Mouse (Mus musculus): Measurements from ENCODE around the gene Sprr2h. TPM values are rescaled to one million over a fixed set of nuclear protein-coding genes. Genes with fewer than 3 reads are reported as not detected.

Sprr2h gene
- polyA plus RNA-seq, 1 experiment: not detected

DNA sequence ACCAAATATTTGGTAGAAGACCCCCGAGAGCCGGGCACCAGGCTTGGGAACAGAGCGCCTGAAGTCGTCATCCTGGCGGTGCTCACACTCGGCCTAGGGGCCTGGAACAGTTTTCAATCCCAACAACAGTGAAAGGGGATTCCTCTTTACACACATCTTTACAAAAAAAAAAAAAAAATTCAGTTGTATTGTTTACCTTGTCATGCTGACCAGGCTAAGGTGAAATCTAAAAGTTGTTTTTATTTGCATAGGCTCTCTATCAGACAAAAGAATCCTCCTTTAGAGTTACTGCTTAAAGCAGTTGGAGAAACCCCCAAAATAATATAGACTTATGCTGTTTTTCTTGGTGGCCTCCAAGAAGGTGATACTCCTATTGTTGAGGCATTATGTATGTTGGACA lies 43.8 kb downstream of the Sprr2h start, which contains the start of gene Gm9774:
Gm9774 (minus strand) TSS at position 101 of the 400 bp plus-strand sequence.
- Histone ChIP-seq H3K4me1 (ENCODE audit: control insufficient read depth) (no peaks in the 10 kb centered on the region), H3K27me3 (ENCODE audit: control insufficient read depth) (no peaks in the 10 kb centered on the region), H3K4me3 (replicated peaks) (no peak within 1 kb of the TSS), H3K36me3 (ENCODE audit: control insufficient read depth) (no peaks in the 10 kb centered on the region), H3K9me3 (ENCODE audit: control insufficient read depth, low read length) (peaks cover 5% of the 10 kb centered on the region; the same call in 1 of the 2 replicates)
- TF ChIP-seq TAL1 (IDR thresholded peaks at IDR 0.05; ENCODE audit: low read length): no peak
- no peak for TF ChIP-seq GATA1 (IDR thresholded peaks at IDR 0.05; ENCODE audit: low read length)

GRCm38 (mm10) chr3:92432282-92432681 lies 46.8 kb downstream of the Sprr2h start, which contains the start of gene Sprr2k:
TSS of gene Sprr2k (plus strand) at chr3:92432582.
- Histone ChIP-seq H3K27me3 (ENCODE audit: control insufficient read depth) (no peaks in the 10 kb centered on the region), H3K4me3 (replicated peaks) (no peak within 1 kb of the TSS), H3K9me3 (ENCODE audit: control insufficient read depth, low read length) (peaks cover 5% of the 10 kb centered on the region; the same call in 1 of the 2 replicates), H3K4me1 (ENCODE audit: control insufficient read depth) (no peaks in the 10 kb centered on the region), H3K36me3 (ENCODE audit: control insufficient read depth) (no peaks in the 10 kb centered on the region)
- no peak for TF ChIP-seq GATA1 (IDR thresholded peaks at IDR 0.05; ENCODE audit: low read length)

Other genes with a start within 250 kb of the Sprr2h start
- not detected in 2 replicates for gene Lelp1, start 242.9 kb upstream of the Sprr2h start, polyA plus RNA-seq (2012)
- not detected in 2 replicates for gene Sprr2a1, start 169.9 kb upstream of the Sprr2h start, polyA plus RNA-seq (2012)
- gene Sprr2a2, start 169.8 kb upstream of the Sprr2h start, polyA plus RNA-seq (2012): 0.01 and 0.02 TPM in 2 replicates
- not detected in 2 replicates for gene Sprr2a3, start 100.3 kb upstream of the Sprr2h start, polyA plus RNA-seq (2012)
- not detected in 2 replicates for gene Sprr2b, start 69.1 kb upstream of the Sprr2h start, polyA plus RNA-seq (2012)
- not detected in 2 replicates for gene Sprr2d, start 46.5 kb upstream of the Sprr2h start, polyA plus RNA-seq (2012)
- not detected in 2 replicates for gene Sprr2e, start 33.5 kb upstream of the Sprr2h start, polyA plus RNA-seq (2012)
- not detected in 2 replicates for gene Sprr2f, start 20.5 kb upstream of the Sprr2h start, polyA plus RNA-seq (2012)
- gene Sprr2i, start 22.3 kb downstream of the Sprr2h start, polyA plus RNA-seq (2012): not detected in 2 replicates
- gene Sprr2j-ps, start 32.4 kb downstream of the Sprr2h start, polyA plus RNA-seq (2012): not detected in 2 replicates
- 2.0 and 2.3 TPM in 2 replicates for gene Gm9774, start 43.7 kb downstream of the Sprr2h start, polyA plus RNA-seq (2012)
- gene Sprr2k, start 46.9 kb downstream of the Sprr2h start, polyA plus RNA-seq (2012): not detected in 2 replicates
- not detected in 2 replicates for gene Sprr1b, start 53.1 kb downstream of the Sprr2h start, polyA plus RNA-seq (2012)
- gene Sprr3, start 73.0 kb downstream of the Sprr2h start, polyA plus RNA-seq (2012): not detected in 2 replicates
- not detected in 2 replicates for gene Sprr1a, start 100.2 kb downstream of the Sprr2h start, polyA plus RNA-seq (2012)
- gene Sprr4, start 114.8 kb downstream of the Sprr2h start, polyA plus RNA-seq (2012): not detected in 2 replicates
- gene 2310046K23Rik, start 148.8 kb downstream of the Sprr2h start, polyA plus RNA-seq (2012): not detected in 2 replicates
- not detected in 2 replicates for gene Ivl, start 188.1 kb downstream of the Sprr2h start, polyA plus RNA-seq (2012)
- not detected in 2 replicates for gene Smcp, start 203.3 kb downstream of the Sprr2h start, polyA plus RNA-seq (2012)
- not detected in 2 replicates for gene 2210017I01Rik, start 221.8 kb downstream of the Sprr2h start, polyA plus RNA-seq (2012)
- gene Lce6a, start 236.0 kb downstream of the Sprr2h start, polyA plus RNA-seq (2012): not detected in 2 replicates

Measured in erythroblast, embryonic 14.5 days (primary cell).